Mouse (Mus musculus) kidney, adult 8-10 months (tissue): ENCODE results near the gene Gm49416.

Source experiments
- DNase-seq, 2 experiments: peaks; one replicate each; pipeline ENCODE4 v3.0.0; 2022

Gene Gm49416

GRCm38 (mm10) chr19:8921741-8922140 is 33.0 kb downstream of the Gm49416 start:
- no peak for DNase-seq

GRCm38 (mm10) chr19:8926766-8927165 is 38.0 kb downstream of the Gm49416 start:
- DNase-seq, result no peak

DNA sequence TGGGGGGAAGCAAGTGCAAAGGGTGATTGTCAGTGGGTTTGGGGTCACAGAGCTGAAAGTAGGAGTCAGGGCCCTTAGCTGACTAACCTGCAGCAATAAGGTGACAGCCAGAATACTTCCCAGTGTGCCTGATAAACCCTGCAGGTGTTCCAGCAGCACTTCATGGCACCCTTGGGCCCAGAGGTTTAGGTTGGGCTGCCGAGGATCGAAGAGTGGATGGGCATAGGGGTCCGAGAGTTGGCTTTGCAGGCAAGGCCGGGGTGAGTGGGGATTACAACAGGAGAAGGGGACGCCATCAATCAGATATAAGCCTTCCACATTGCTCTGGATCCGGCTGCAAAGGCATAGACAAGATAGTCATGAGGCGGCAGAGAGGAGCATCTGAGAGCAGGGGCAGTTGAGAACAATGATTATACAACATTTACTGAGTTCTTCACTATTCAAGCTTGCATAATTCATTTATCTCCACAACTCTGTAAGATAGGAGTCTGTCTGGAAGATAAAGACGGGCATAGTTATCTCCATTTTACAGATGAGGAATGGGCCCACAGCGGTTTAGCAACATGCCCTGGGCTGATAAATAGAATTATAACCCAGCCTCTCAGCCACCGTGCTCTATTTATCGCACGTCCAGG is 39.3 kb downstream of the Gm49416 start:
- DNase-seq, result no peak

- no peak for DNase-seq
Measured at GRCm38 (mm10) chr19:8928689-8929223, 40.0 kb downstream of the Gm49416 start.

DNA sequence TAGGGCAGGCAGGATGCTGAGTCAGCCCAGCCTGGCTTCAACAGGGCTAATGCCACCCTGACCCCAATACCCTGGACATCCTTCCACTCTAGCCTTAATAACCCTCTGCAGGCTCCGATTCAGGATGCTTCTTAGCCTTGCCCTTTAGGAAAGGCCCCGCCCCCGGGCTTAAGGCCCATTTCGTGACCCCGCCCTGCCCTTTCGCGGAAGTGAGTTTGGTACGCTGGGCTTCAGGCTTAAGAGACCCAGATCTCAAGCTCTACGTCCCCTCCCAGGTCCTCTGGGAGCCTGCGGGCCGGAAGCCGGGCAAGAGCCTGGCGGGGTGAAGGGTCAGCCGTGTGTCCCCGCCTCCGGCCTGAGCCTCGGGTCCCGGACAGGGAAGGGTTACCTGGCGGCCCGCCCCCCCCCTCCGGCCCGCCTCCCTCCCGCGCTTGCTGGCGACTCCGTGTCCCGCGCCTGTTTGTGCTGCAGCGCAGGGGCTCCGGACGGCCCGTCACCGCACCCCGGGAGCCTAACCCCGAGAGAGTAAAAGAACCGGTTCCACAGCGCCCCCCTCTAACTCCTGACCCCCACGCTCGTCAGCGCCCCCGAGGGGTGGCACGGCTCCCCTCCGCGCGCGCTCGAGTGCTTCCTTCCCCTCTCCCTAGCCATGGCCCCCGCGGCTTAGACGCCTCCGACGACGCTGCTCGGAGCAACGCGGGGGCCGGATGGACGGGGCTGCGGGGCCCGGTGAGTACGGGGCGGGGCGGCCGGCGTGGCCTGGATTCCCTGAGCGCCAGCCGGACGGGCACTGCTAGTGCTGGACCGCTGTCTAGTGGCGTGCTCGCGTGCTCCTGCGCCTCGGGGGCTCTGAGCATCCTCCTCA is 40.7 kb downstream of the Gm49416 start, which contains the start of the genes Rom1 and Eml3:
Gene Rom1 (minus strand): TSS at position 133 of the 865 bp plus-strand sequence.
Gene Eml3 (plus strand): TSS at position 329 of the 865 bp plus-strand sequence.
- peak; percentile 91 to 94 for DNase-seq

- no peak for DNase-seq
Measured at GRCm38 (mm10) chr19:8930117-8930516, 41.4 kb downstream of the Gm49416 start.

GRCm38 (mm10) chr19:8930771-8931170 is 42.0 kb downstream of the Gm49416 start:
- no peak for DNase-seq

DNA sequence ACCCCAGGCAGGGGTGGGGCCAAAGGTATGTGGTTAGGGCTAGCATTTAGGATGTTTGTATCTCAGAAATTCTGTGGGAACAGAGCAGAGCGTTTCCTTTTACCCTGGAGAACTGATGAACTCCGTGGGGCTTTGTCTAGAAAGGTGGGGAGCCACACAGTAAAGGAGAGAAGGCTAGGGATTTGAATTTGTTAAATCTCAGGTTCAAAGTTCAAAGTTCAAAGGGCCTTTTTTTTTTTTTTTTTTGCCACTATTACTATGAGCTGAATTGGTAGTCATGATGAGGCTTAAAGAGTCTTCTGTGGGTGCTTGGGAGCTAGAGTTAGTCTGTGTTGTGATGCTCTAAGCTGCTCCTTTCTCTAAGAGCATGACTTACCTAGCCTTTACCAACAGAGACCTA is 48.0 kb downstream of the Gm49416 start:
- DNase-seq, result no peak

GRCm38 (mm10) chr19:8940526-8941133 is 51.9 kb downstream of the Gm49416 start:
- no peak for DNase-seq

DNA sequence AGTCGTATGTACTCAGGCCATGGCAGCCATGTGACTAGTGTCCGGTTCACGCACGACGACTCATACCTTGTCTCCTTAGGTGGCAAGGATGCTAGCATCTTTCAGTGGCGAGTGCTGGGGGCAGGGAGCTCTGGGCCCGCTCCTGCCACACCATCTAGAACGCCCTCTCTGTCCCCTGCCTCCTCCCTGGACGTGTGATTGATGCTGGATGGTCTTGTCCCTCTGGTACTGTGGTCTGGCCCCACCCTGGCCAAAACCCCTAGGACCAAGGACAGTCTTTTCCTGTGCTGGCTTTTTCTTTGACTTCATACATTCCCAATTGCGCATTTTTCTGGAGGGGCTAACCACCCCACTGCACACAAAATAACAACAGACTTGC is 52.4 kb downstream of the Gm49416 start:
- no peak for DNase-seq

- peak; percentile 95 to 96 for DNase-seq
Measured at GRCm38 (mm10) chr19:8941515-8942217, 52.9 kb downstream of the Gm49416 start, which contains the start of gene Mta2. Gene Mta2 (plus strand): TSS chr19:8941875.

GRCm38 (mm10) chr19:8942276-8942964 is 53.7 kb downstream of the Gm49416 start:
- no peak for DNase-seq

DNA sequence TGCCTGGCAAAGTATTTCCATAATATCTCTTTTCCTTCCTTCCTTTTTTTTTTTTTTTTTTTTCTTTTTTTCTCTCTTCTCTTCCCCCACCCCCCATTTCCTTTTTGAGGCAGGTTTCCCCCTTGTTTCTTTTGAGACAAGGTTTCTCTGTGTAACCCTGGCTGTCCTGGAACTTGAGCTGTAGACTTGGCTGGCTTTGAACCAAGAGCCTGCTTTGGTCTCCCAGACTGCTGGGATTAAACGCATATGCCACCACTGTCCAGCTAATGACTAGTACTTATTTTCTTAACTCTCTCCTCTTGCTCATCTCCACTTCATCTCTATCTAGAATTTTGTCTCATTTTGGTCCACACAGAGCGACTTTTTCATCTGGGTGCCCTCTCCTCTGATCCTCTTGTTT is 54.3 kb downstream of the Gm49416 start:
- no peak for DNase-seq

- no peak for DNase-seq
Measured at GRCm38 (mm10) chr19:8944062-8944461, 55.3 kb downstream of the Gm49416 start.

DNA sequence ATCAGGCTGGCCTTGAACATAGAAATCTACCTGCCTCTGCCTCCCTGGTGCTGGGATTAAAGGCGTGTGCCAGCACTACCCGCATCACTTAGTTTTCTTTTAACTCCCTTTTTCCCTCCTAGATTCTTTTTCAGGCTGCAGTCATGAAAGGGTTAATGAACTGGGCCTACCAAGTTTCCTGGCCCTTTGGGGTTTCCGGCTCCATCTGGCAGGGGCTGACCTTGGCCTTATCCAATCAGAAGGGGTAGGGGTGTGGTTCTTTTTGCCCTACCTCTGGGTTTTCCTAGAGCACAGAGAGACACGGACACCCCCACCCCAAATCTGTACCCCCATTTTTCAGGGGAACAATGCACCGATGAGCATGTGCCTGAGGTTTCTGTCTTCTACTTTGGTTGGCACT is 56.0 kb downstream of the Gm49416 start:
- DNase-seq, result peak; percentile 67 to 78
